Mouse (Mus musculus) cerebellum, postnatal 36 days (tissue): ENCODE measurements around the gene Ube2k.
"Not testable (repeated sequence)": the region's sequence is repeated elsewhere in the genome, so short reads cannot be mapped to it uniquely, and the experiment has no call there.

ENCODE experiments used
- DNase-seq, 2 experiments: peaks; one replicate each; pipeline ENCODE4 v3.0.0; 2021 to 2022; ENCODE audit warnings: mixed read lengths in 2 of 2

The Ube2k gene

GRCm38 (mm10) chr5:65536751-65537419 is at the start of gene Ube2k, which contains the start of gene Smim14:
Gene Ube2k, plus strand, starts transcription at chr5:65537233.
Gene Smim14, minus strand, starts transcription at chr5:65537184.
- peak; percentile 94 to 95 for DNase-seq

- peak in 1 of 2 experiments; percentile 25 for DNase-seq
Observed at GRCm38 (mm10) chr5:65487381-65487780, 49.7 kb upstream of the Ube2k start.

GRCm38 (mm10) chr5:65488725-65489124 is 48.3 kb upstream of the Ube2k start:
- DNase-seq: no peak

- DNase-seq: no peak
Observed at GRCm38 (mm10) chr5:65489830-65490229, 47.2 kb upstream of the Ube2k start.

GRCm38 (mm10) chr5:65491767-65492715 is 45.0 kb upstream of the Ube2k start:
- peak; percentile 65 to 67 for DNase-seq

GRCm38 (mm10) chr5:65492716-65493531 is 44.1 kb upstream of the Ube2k start, which contains the start of gene Gm43552:
Gene Gm43552, minus strand, starts transcription at chr5:65492833.
- DNase-seq: peak; percentile 95 to 97

GRCm38 (mm10) chr5:65500231-65500630 is 36.8 kb upstream of the Ube2k start:
- DNase-seq: no peak

- no peak for DNase-seq
Observed at GRCm38 (mm10) chr5:65501407-65501806, 35.6 kb upstream of the Ube2k start.

- no peak for DNase-seq
Observed at GRCm38 (mm10) chr5:65505786-65506185, 31.2 kb upstream of the Ube2k start.

GRCm38 (mm10) chr5:65508395-65508794 is 28.6 kb upstream of the Ube2k start:
- DNase-seq: no peak

- no peak for DNase-seq
Observed at GRCm38 (mm10) chr5:65513506-65513905, 23.5 kb upstream of the Ube2k start.

- DNase-seq: no peak
Observed at GRCm38 (mm10) chr5:65514635-65515278, 22.3 kb upstream of the Ube2k start.

GRCm38 (mm10) chr5:65521803-65522202 is 15.2 kb upstream of the Ube2k start:
- DNase-seq: no peak

- no peak for DNase-seq
Observed at GRCm38 (mm10) chr5:65524831-65525230, 12.2 kb upstream of the Ube2k start.

- DNase-seq: no peak
Observed at GRCm38 (mm10) chr5:65525674-65526443, 11.2 kb upstream of the Ube2k start.

GRCm38 (mm10) chr5:65531283-65531682 is 5.8 kb upstream of the Ube2k start:
- DNase-seq: no peak

GRCm38 (mm10) chr5:65534496-65534895 is 2.5 kb upstream of the Ube2k start:
- DNase-seq: no peak

- DNase-seq: peak in 1 of 2 experiments; percentile 51
Observed at GRCm38 (mm10) chr5:65535457-65536067, 1.5 kb upstream of the Ube2k start.

GRCm38 (mm10) chr5:65536068-65536465 is 966 bp upstream of the Ube2k start:
- DNase-seq: not testable (repeated sequence)

GRCm38 (mm10) chr5:65537420-65538071 is 513 bp downstream of the Ube2k start:
- peak in 1 of 2 experiments; percentile 44 for DNase-seq
